Mouse (Mus musculus): ENCODE measurements around the gene Myt1.
A peak's percentile ranks its signal among the peaks of the same experiment; 100 is the strongest.

Myt1 gene

DNA sequence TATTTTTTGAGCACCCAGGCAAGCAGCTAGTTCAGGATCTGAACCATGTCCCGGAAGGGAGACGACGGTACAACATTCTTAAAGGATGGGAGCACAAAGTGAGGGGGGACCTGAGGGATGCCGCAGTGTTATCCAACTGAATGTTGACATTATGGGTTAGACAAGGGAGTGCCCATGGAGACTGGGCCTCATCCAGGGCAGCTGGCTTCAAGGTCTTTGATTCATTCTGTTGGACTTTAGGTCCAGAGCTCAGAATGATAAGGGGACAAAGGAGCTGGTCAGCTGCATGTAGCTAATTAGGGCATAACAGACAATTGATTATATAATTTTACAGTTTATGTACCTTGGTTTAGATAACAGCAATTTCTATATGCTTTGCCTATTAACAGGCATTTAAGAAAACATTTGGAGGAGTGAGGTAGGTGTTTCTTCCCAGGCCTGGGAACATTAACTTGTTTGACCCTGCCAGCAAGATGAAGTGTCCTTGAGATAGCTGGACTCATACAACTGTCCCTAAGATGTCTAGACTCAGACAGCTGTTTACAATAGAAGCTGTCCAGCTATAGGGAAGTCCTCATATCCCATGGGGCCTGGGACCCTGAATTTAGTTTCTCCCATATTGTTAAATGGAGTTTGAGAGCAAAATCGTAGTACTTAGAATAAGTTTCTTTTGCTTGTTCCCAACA is 82.7 kb downstream of the Myt1 start:
- TF ChIP-seq CTCF (conservative IDR thresholded peaks at IDR 0.05; ENCODE audit: low read length) (no peak), NANOG (IDR thresholded peaks at IDR 0.05; ENCODE audit: borderline replicate concordance, low read length) (no peak)
- Histone ChIP-seq H3K36me3 (ENCODE audit: insufficient read depth, low read length) (peaks cover 32% of the 10 kb centered on the region), H3K27me3 (ENCODE audit: insufficient read depth, low read length) (no peaks in the 10 kb centered on the region), H3K4me1 (replicated peaks; ENCODE audit: low read depth, low read length) (0 out of 2 replicates have a peak, but pooled peaks cover 7% of the 10 kb centered on the region), H3K9me3 (ENCODE audit: low read length) (no peaks in the 10 kb centered on the region), H3K4me3 (replicated peaks; ENCODE audit: low read length) (no peak overlapping the region)

DNA sequence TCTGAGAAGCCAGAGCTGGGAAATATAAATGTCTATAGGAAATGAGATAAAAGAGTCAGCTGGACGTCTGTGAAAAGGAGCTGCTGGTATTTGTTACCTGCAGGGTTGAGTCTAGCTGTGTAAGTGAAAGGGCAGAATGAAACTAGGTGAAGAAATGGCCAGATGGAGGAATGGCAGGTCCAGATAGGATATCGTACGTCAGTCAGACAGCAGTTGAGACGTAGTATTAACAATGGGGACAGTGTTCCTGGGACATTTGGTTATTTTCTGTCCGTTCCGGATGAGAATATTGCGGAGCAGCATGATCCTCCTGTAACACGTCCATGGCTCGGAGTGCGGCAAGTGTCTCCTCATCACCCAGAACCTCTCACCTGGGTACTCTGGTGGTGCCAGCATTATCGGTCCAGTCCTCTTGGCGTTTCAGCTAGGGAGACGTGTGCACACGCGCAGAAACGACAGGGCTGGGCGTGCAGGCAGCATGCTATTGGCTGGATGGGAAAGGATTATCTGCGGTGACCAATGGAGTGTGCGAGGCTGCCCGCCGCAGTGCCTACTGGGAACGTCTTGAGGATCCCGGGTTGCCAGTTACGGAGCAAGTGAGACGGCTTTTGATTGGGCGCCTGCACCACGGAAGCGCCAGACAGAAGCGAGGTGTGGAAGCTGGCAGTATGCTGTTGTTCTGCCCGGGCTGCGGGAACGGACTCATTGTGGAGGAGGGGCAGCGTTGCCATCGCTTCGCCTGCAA is 100.8 kb downstream of the Myt1 start, which contains the start of gene Polr3k:
TSS of gene Polr3k (plus strand) at position 547 of the 745 bp plus-strand sequence.
- H3K4me1 ChIP-seq (replicated peaks; ENCODE audit: low read depth, low read length): peaks cover 21% of the 10 kb centered on the region
- H3K27me3 ChIP-seq (ENCODE audit: insufficient read depth, low read length): no peaks in the 10 kb centered on the region
- no peaks in the 10 kb centered on the region for H3K9me3 ChIP-seq (ENCODE audit: low read length)
- TF ChIP-seq NANOG (IDR thresholded peaks at IDR 0.05; ENCODE audit: borderline replicate concordance, low read length) (no peak), CTCF (conservative IDR thresholded peaks at IDR 0.05; ENCODE audit: low read length) (no peak), POU5F1 (IDR thresholded peaks at IDR 0.05; ENCODE audit: borderline replicate concordance, low read length) (no peak)
- peak within 1 kb of the TSS; percentile 89 for H3K4me3 ChIP-seq (replicated peaks; ENCODE audit: low read length)
- peaks cover 16% of the 10 kb centered on the region for H3K36me3 ChIP-seq (ENCODE audit: insufficient read depth, low read length)

DNA sequence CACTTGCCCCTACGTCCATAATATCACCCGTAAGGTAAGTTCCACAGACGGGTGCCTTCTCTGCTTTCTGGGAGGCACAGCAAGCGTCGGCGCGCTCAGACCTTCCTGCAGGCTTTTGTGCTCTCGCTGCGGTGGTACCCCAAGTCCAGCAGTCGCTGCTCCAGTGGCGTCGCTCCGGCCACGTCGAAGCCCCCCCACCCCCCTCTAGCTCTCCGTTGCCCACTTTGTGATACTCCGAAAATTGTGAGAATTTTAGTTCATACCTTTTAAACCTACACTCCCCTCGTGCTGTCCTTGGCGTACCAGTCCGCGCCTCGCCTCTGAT is 101.4 kb downstream of the Myt1 start:
- Histone ChIP-seq H3K27me3 (ENCODE audit: insufficient read depth, low read length) (no peaks in the 10 kb centered on the region), H3K9me3 (ENCODE audit: low read length) (no peaks in the 10 kb centered on the region), H3K36me3 (ENCODE audit: insufficient read depth, low read length) (peaks cover 21% of the 10 kb centered on the region), H3K4me1 (replicated peaks; ENCODE audit: low read depth, low read length) (peaks cover 21% of the 10 kb centered on the region), H3K4me3 (replicated peaks; ENCODE audit: low read length) (peak overlapping the region; percentile 89)
- TF ChIP-seq CTCF (conservative IDR thresholded peaks at IDR 0.05; ENCODE audit: low read length) (no peak), POU5F1 (IDR thresholded peaks at IDR 0.05; ENCODE audit: borderline replicate concordance, low read length) (no peak), NANOG (IDR thresholded peaks at IDR 0.05; ENCODE audit: borderline replicate concordance, low read length) (no peak)

DNA sequence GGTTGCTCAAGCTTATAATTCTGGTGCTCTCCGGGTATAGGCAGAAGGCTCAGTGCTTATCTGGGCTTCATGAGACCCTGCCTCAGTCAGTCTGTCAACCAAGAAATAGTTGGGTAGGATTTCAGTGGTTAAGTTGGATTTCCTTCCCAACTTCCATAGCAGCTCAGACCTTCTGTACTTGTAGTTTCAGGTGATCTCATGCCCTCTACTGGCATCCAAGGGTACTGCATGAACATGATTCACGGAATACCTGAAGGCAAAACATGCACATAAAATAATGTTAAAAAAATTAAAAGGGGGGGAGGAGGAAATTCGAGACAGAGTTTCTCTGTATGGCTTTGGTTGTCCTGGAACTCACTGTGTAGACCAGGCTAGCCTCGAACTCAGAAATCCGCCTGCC is 103.8 kb downstream of the Myt1 start:
- H3K4me3 ChIP-seq (replicated peaks; ENCODE audit: low read length): no peak overlapping the region
- H3K36me3 ChIP-seq (ENCODE audit: insufficient read depth, low read length): peaks cover 32% of the 10 kb centered on the region
- no peaks in the 10 kb centered on the region for H3K27me3 ChIP-seq (ENCODE audit: insufficient read depth, low read length)
- H3K9me3 ChIP-seq (ENCODE audit: low read length): no peaks in the 10 kb centered on the region
- TF ChIP-seq CTCF (conservative IDR thresholded peaks at IDR 0.05; ENCODE audit: low read length) (peak; percentile 79), POU5F1 (IDR thresholded peaks at IDR 0.05; ENCODE audit: borderline replicate concordance, low read length) (no peak), NANOG (IDR thresholded peaks at IDR 0.05; ENCODE audit: borderline replicate concordance, low read length) (no peak)
- H3K4me1 ChIP-seq (replicated peaks; ENCODE audit: low read depth, low read length): peaks cover 21% of the 10 kb centered on the region

DNA sequence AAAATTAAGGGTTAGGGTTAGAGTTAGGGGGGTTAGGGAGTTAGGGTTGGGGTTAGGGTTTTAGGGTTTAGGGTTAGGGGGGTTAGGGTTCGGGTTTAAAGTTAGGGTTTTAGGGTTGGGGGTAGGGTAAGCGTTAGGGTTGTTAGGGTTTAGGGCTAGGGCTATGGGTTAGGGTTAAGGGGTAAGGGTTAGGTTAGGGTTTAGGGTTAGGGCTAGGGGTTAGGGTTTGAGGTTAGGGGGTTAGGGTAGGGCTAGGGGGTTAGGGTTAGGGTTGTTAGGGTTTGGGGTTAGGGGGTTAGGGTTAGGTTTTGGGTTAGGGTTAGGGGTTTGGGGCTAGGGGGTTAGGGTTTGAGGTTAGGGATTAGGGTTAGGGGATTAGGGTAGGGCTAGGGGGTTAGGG is 107.9 kb downstream of the Myt1 start:
- TF ChIP-seq CTCF (conservative IDR thresholded peaks at IDR 0.05; ENCODE audit: low read length): no peak
- no peak for TF ChIP-seq NANOG (IDR thresholded peaks at IDR 0.05; ENCODE audit: borderline replicate concordance, low read length)
- TF ChIP-seq POU5F1 (IDR thresholded peaks at IDR 0.05; ENCODE audit: borderline replicate concordance, low read length): no peak
- Histone ChIP-seq H3K27me3 (ENCODE audit: insufficient read depth, low read length) (no peaks in the 10 kb centered on the region), H3K4me3 (replicated peaks; ENCODE audit: low read length) (no peak overlapping the region), H3K9me3 (ENCODE audit: low read length) (no peaks in the 10 kb centered on the region), H3K36me3 (ENCODE audit: insufficient read depth, low read length) (peaks cover 32% of the 10 kb centered on the region), H3K4me1 (replicated peaks; ENCODE audit: low read depth, low read length) (no peaks in the 10 kb centered on the region)
